Mouse (Mus musculus) liver, postnatal 0 days (tissue): ENCODE results near the gene Naif1.

Source experiments
- CTCF ChIP-seq: sonication (generic); IDR thresholded peaks from 2 replicates; pipeline ENCODE4 v1.5.1; 2016; ENCODE audit warnings: antibody characterized with exemption, low read depth
- EP300 ChIP-seq: IDR thresholded peaks from 2 replicates; pipeline ENCODE4 v1.6.1; 2016; ENCODE audit warnings: antibody characterized with exemption, low read depth, mild to moderate bottlenecking

- no peak for TF ChIP-seq CTCF
- no peak for TF ChIP-seq EP300
Observed at GRCm38 (mm10) chr2:32450881-32451844, 906 bp downstream of the Naif1 start, which contains the start of gene Slc25a25.
